24 mouse cellular contexts compared by ENCODE assay signal in the genomic region with DNA sequence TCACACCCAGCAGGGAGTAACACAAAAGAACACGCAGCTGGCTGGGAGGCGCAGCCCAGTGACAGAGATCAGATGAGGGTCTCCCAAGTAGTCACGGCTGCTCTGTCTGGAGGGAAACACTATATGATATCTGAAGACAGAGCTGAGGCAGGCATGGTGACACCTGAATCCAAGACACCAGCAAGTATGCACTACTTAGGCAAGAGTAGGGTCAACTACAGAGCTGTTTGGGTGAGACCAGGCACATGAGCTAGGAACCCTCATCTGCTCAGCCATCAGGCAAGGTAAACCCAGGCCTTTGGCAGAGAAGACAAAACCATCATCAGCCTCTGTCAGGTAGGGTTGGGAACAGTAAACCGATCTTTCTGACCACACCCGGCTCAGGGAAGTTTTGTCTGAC. TPM values are rescaled to one million over a fixed set of nuclear protein-coding genes. Genes with fewer than 3 reads are reported as not detected.
DNase-seq lines count a peak whose midpoint lies in the region; ATAC-seq and TF ChIP-seq lines count a peak whose summit lies in the region.
"Had no signal": no experiment of that assay in that cellular context is flagged by ENCODE, and none has a peak within 500 bp of the region (broad histone marks: within the 10 kb centered on the region; RNA-seq: fewer than 3 reads in every experiment).

No protein-coding gene starts in this region.

- TF ChIP-seq CTCF in gastrocnemius, adult 2 months (IDR thresholded peaks at IDR 0.05): no peak

- no peak overlapping the region for H3K4me2 ChIP-seq in liver, embryonic 15.5 days
- H3K4me2 ChIP-seq: forebrain, embryonic 13.5 days; heart, embryonic 11.5 days; heart, embryonic 15.5 days had no signal

- DNase-seq in gastrocnemius, adult 2 months: peak; percentile 7
- no peak for DNase-seq in gastrocnemius, postnatal 14 days
- DNase-seq in liver (no peak), A20 (ENCODE audit: low read depth, low spot score) (peak; percentile 66)
- DNase-seq in embryonic facial prominence, embryonic 10.5 days (ENCODE audit: low spot score): no peak
- DNase-seq: adrenal gland, adult 8-10 months; adrenal gland, postnatal 36 days; cerebellum, adult 11 months; cerebellum, adult 8-10 months; cerebellum, postnatal 14 days; forebrain, postnatal 0 days; gastrocnemius, postnatal 36 days; heart, adult 2 months; heart, postnatal 14 days had no signal

- H3K9me3 ChIP-seq in liver, embryonic 15.5 days (replicated peaks): no peaks in the 10 kb centered on the region
- no peaks in the 10 kb centered on the region for H3K9me3 ChIP-seq in embryonic facial prominence, embryonic 10.5 days
- H3K9me3 ChIP-seq: forebrain, embryonic 13.5 days; heart, embryonic 15.5 days; hindbrain, embryonic 10.5 days had no signal

- WGBS in liver, embryonic 15.5 days (ENCODE audit: insufficient replicate concordance): 72% methylated on average over 5 of the region's 5 CpGs
- 87% methylated on average over 5 of the region's 5 CpGs for WGBS in embryonic facial prominence, embryonic 10.5 days

- no peaks in the 10 kb centered on the region for H3K27me3 ChIP-seq in liver, embryonic 15.5 days
- no peaks in the 10 kb centered on the region for H3K27me3 ChIP-seq in embryonic facial prominence, embryonic 10.5 days (replicated peaks; ENCODE audit: low read depth, poor library complexity, severe bottlenecking)
- H3K27me3 ChIP-seq: forebrain, embryonic 13.5 days; heart, embryonic 15.5 days had no signal

- no peak overlapping the region for H3K27ac ChIP-seq in gastrocnemius, adult 2 months
- 0 out of 2 replicates have a peak overlapping the region, but pooled peaks have one; percentile 5 for H3K27ac ChIP-seq in liver, embryonic 15.5 days (replicated peaks)
- peak overlapping the region; percentile 35; the same call in 1 of the 2 replicates for H3K27ac ChIP-seq in embryonic facial prominence, embryonic 10.5 days (replicated peaks)
- H3K27ac ChIP-seq: forebrain, embryonic 13.5 days; heart, adult 2 months; heart, embryonic 15.5 days; hindbrain, embryonic 10.5 days had no signal

- H3K9ac ChIP-seq in liver, embryonic 15.5 days: no peak overlapping the region
- H3K9ac ChIP-seq: forebrain, embryonic 13.5 days; forebrain, postnatal 0 days; heart, embryonic 15.5 days had no signal

- peaks cover 2% of the 10 kb centered on the region; the same call in 1 of the 2 replicates for H3K36me3 ChIP-seq in liver, embryonic 15.5 days (replicated peaks)
- peaks cover 65% of the 10 kb centered on the region for H3K36me3 ChIP-seq in embryonic facial prominence, embryonic 10.5 days (replicated peaks)

- no peak overlapping the region for H3K4me3 ChIP-seq in gastrocnemius, adult 2 months
- H3K4me3 ChIP-seq in liver, embryonic 15.5 days (replicated peaks): no peak overlapping the region
- no peak overlapping the region for H3K4me3 ChIP-seq in embryonic facial prominence, embryonic 10.5 days
- H3K4me3 ChIP-seq: forebrain, embryonic 13.5 days; heart, adult 2 months; heart, embryonic 15.5 days; hindbrain, embryonic 10.5 days had no signal

- peaks cover 22% of the 10 kb centered on the region for H3K4me1 ChIP-seq in liver, embryonic 15.5 days (replicated peaks)
- peaks cover 26% of the 10 kb centered on the region for H3K4me1 ChIP-seq in embryonic facial prominence, embryonic 10.5 days

- no peak for ATAC-seq in liver, embryonic 15.5 days (ENCODE audit: insufficient read depth)
- no peak for ATAC-seq in granulocyte monocyte progenitor cell, adult 5-6 weeks (replicated peaks; ENCODE audit: poor library complexity, severe bottlenecking)
- ATAC-seq: forebrain, embryonic 13.5 days; forebrain, postnatal 0 days; hindbrain, embryonic 16.5 days; inflammation-experienced regulatory T-cells, adult 6 months; intestine, postnatal 0 days had no signal

- intact Hi-C loops in gastrocnemius, adult 2 months (cut with DNase I): no loop called here
- intact Hi-C loops in gastrocnemius, postnatal 14 days (cut with DNase I; ENCODE audit: low total_unique reads): no loop called here

RNA-seq across cellular contexts. Expression of gene Cenps, which starts 4.0 kb away (rescaled TPM):
- total RNA-seq in gastrocnemius, adult 2 months (2021): 1 to 10 TPM; 6.5 to 7.0 TPM
- 1 to 10 TPM; 5.6 to 6.5 TPM for total RNA-seq in gastrocnemius, postnatal 14 days (2021)
- polyA plus RNA-seq in liver, embryonic 15.5 days (2015; fragmentation: Nextera tagmentation; extraction: Ambion mirVana): 9.8 and 12.4 TPM in 2 replicates
- polyA plus RNA-seq in embryonic facial prominence, embryonic 10.5 days (2016; fragmentation: Nextera tagmentation; extraction: Ambion mirVana): 60.3 and 62.7 TPM in 2 replicates
- total RNA-seq in granulocyte monocyte progenitor cell, adult 5-6 weeks (2014; fragmentation: Nextera tagmentation): 29.2 and 36.6 TPM in 2 replicates
- total RNA-seq in granulocyte monocyte progenitor cell, adult 5-6 weeks (2017): 19.4 and 25.6 TPM in 2 replicates

RNA-seq across cellular contexts. Expression of gene Cort, which starts 6.8 kb away (rescaled TPM):
- under 1 TPM; 0.36 to 0.51 TPM for total RNA-seq in gastrocnemius, adult 2 months (2021)
- total RNA-seq in gastrocnemius, postnatal 14 days (2021): under 1 TPM in 1 of 2 experiments, not detected in 1; 0.33 TPM
- polyA plus RNA-seq in liver, embryonic 15.5 days (2015; fragmentation: Nextera tagmentation; extraction: Ambion mirVana): 0.14 TPM in 1 of 2 replicates, not detected in the other
- polyA plus RNA-seq in embryonic facial prominence, embryonic 10.5 days (2016; fragmentation: Nextera tagmentation; extraction: Ambion mirVana): 0.54 TPM in 1 of 2 replicates, not detected in the other
- 0.92 TPM in 1 of 2 replicates, not detected in the other for total RNA-seq in granulocyte monocyte progenitor cell, adult 5-6 weeks (2014; fragmentation: Nextera tagmentation)
- total RNA-seq in granulocyte monocyte progenitor cell, adult 5-6 weeks (2017): not detected in 2 replicates
- total RNA-seq: common myeloid progenitor, adult 5-6 weeks; gastrocnemius, postnatal 36 days had no signal
- polyA plus RNA-seq: forebrain, embryonic 13.5 days; heart, adult 2 months; intestine, postnatal 0 days had no signal

RNA-seq across cellular contexts. Expression of gene Dffa, which starts 29.4 kb away (rescaled TPM):
- 10 to 100 TPM; 60.4 to 90.0 TPM for total RNA-seq in gastrocnemius, adult 2 months (2021)
- total RNA-seq in gastrocnemius, postnatal 14 days (2021): 10 to 100 TPM; 43.4 to 47.4 TPM
- polyA plus RNA-seq in liver, embryonic 15.5 days (2015; fragmentation: Nextera tagmentation; extraction: Ambion mirVana): 14.4 and 17.7 TPM in 2 replicates
- polyA plus RNA-seq in embryonic facial prominence, embryonic 10.5 days (2016; fragmentation: Nextera tagmentation; extraction: Ambion mirVana): 34.2 and 36.9 TPM in 2 replicates
- total RNA-seq in granulocyte monocyte progenitor cell, adult 5-6 weeks (2014; fragmentation: Nextera tagmentation): 20.7 and 24.6 TPM in 2 replicates
- total RNA-seq in granulocyte monocyte progenitor cell, adult 5-6 weeks (2017): 20.3 and 26.8 TPM in 2 replicates

RNA-seq across cellular contexts. Expression of gene Pgd, which starts 33.2 kb away (rescaled TPM):
- total RNA-seq in gastrocnemius, adult 2 months (2021): 10 to 100 TPM; 14.4 to 19.1 TPM
- 10 to 100 TPM; 20.7 to 22.4 TPM for total RNA-seq in gastrocnemius, postnatal 14 days (2021)
- 73.5 and 73.9 TPM in 2 replicates for polyA plus RNA-seq in liver, embryonic 15.5 days (2015; fragmentation: Nextera tagmentation; extraction: Ambion mirVana)
- polyA plus RNA-seq in embryonic facial prominence, embryonic 10.5 days (2016; fragmentation: Nextera tagmentation; extraction: Ambion mirVana): 153 and 164 TPM in 2 replicates
- total RNA-seq in granulocyte monocyte progenitor cell, adult 5-6 weeks (2014; fragmentation: Nextera tagmentation): 220 and 237 TPM in 2 replicates
- total RNA-seq in granulocyte monocyte progenitor cell, adult 5-6 weeks (2017): 140 and 162 TPM in 2 replicates

RNA-seq across cellular contexts. Expression of gene Pex14, which starts 33.7 kb away (rescaled TPM):
- 10 to 100 TPM; 21.6 to 24.3 TPM for total RNA-seq in gastrocnemius, adult 2 months (2021)
- 10 to 100 TPM; 19.4 to 20.5 TPM for total RNA-seq in gastrocnemius, postnatal 14 days (2021)
- 27.2 and 29.6 TPM in 2 replicates for polyA plus RNA-seq in liver, embryonic 15.5 days (2015; fragmentation: Nextera tagmentation; extraction: Ambion mirVana)
- polyA plus RNA-seq in embryonic facial prominence, embryonic 10.5 days (2016; fragmentation: Nextera tagmentation; extraction: Ambion mirVana): 59.0 and 60.7 TPM in 2 replicates
- total RNA-seq in granulocyte monocyte progenitor cell, adult 5-6 weeks (2014; fragmentation: Nextera tagmentation): 12.0 and 19.9 TPM in 2 replicates
- total RNA-seq in granulocyte monocyte progenitor cell, adult 5-6 weeks (2017): 12.5 and 13.6 TPM in 2 replicates

Comparison
In these comparisons a context has a peak if more than half of its experiments do, and no peak if none do; other contexts are left out.
1. DNase-seq: peak in gastrocnemius, adult 2 months (single experiment) and A20 (single experiment); none in gastrocnemius, postnatal 14 days (single experiment), liver (single experiment) and embryonic facial prominence, embryonic 10.5 days (single experiment).